23 mouse cellular contexts compared by ENCODE assay signal in the genomic region with DNA sequence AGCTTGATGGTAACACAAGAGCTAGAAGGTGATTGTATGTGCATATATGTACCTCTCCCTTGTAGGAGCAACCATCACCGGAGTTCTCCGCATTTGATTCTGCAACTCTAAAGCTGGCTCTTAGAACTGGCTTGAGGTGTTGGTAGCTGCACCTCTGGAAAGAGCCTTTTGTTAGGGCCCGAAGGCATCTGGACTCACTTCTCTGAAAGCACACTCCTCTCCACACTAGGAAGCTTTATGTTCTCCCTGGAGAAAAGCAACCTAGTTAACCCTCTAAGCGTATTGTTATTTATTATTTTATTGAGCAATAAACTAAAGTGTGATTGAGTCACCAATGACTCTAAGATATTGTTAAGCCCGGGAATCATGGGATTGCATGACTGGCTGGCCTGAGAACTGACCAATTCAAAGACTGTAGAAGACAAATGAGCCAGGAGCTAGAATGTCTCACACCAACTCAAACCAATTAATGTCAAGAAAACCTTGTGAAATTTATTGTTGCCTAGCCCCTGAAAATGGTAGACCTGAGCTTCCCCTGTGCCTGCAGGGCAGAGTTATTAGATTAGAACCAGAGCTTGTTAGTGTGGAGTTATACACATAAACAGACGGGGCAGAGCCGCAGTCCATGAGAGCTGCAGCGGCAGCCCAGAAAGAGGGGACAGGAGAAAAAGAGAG.
A peak's percentile ranks its signal among the peaks of the same experiment; 100 is the strongest.
DNase-seq lines count a peak whose midpoint lies in the region; ATAC-seq and TF ChIP-seq lines count a peak whose summit lies in the region.
"Had no signal": no experiment of that assay in that cellular context is flagged by ENCODE, and none has a peak within 500 bp of the region (broad histone marks: within the 10 kb centered on the region; RNA-seq: fewer than 3 reads in every experiment).

No protein-coding gene starts in this region.

- no peak overlapping the region for H3K4me2 ChIP-seq in limb, embryonic 11.5 days (ENCODE audit: low read depth, severe bottlenecking)
- H3K4me2 ChIP-seq: forebrain, embryonic 15.5 days; limb, embryonic 15.5 days; liver, embryonic 15.5 days; lung, embryonic 15.5 days had no signal

- H3K27me3 ChIP-seq in limb, embryonic 11.5 days (ENCODE audit: control insufficient read depth, insufficient read depth, low read length), result no peaks in the 10 kb centered on the region
- H3K27me3 ChIP-seq: forebrain, embryonic 15.5 days; liver, embryonic 15.5 days; lung, embryonic 15.5 days had no signal

- TF ChIP-seq POLR2A in embryonic fibroblast, embryonic 13.5 days (IDR thresholded peaks at IDR 0.05; ENCODE audit: low read depth, low read length), result no peak

- no peak overlapping the region for H3K9ac ChIP-seq in limb, embryonic 11.5 days (ENCODE audit: low read length)
- H3K9ac ChIP-seq: forebrain, embryonic 15.5 days; limb, embryonic 15.5 days; liver, embryonic 15.5 days; lung, embryonic 15.5 days had no signal

- DNase-seq in heart, adult 11 months, result peak; percentile 60
- no peak for DNase-seq in heart, adult 18-20 months
- DNase-seq in limb, embryonic 11.5 days (ENCODE audit: low spot score), result peak; percentile 69
- DNase-seq in thymus, adult 18-20 months, result no peak
- DNase-seq in urinary bladder, adult 18-20 months (ENCODE audit: low spot score in 2 of 2), result no peak
- DNase-seq in thymus, postnatal 14 days, result no peak
- DNase-seq: adrenal gland, postnatal 25 days; cerebellum, adult 9-10 months; gastrocnemius, postnatal 25 days; kidney, postnatal 25 days; lung, postnatal 36 days; thymus, postnatal 4 days had no signal

- H3K9me3 ChIP-seq in limb, embryonic 11.5 days (ENCODE audit: control insufficient read depth, low read length), result no peaks in the 10 kb centered on the region
- H3K9me3 ChIP-seq: forebrain, embryonic 15.5 days; heart, embryonic 10.5 days; limb, embryonic 15.5 days; liver, embryonic 15.5 days; lung, embryonic 15.5 days; megakaryocyte, embryonic 14.5 days had no signal

- 0 out of 2 replicates have a peak, but pooled peaks cover 3% of the 10 kb centered on the region for H3K4me1 ChIP-seq in embryonic fibroblast, embryonic 13.5 days (ENCODE audit: control insufficient read depth, insufficient read depth, low read length)
- H3K4me1 ChIP-seq in limb, embryonic 11.5 days (ENCODE audit: control insufficient read depth, insufficient read depth, low read length), result no peaks in the 10 kb centered on the region
- H3K4me1 ChIP-seq: forebrain, embryonic 15.5 days; heart, embryonic 10.5 days; limb, embryonic 15.5 days; liver, embryonic 15.5 days; lung, embryonic 15.5 days had no signal

- ATAC-seq in limb, embryonic 11.5 days (ENCODE audit: insufficient number of reproducible peaks, low FRiP score, low TSS enrichment, low read depth), result peak; percentile 84
- ATAC-seq: forebrain, embryonic 15.5 days; hindbrain, postnatal 0 days; intestine, postnatal 0 days; midbrain, embryonic 16.5 days had no signal

- TF ChIP-seq CTCF in embryonic fibroblast, embryonic 13.5 days (IDR thresholded peaks at IDR 0.05; ENCODE audit: borderline replicate concordance, insufficient read depth, low read length), result no peak

- no peaks in the 10 kb centered on the region for H3K36me3 ChIP-seq in limb, embryonic 11.5 days (ENCODE audit: control insufficient read depth, insufficient read depth, low read length)
- H3K36me3 ChIP-seq: forebrain, embryonic 15.5 days; heart, embryonic 10.5 days; limb, embryonic 15.5 days; liver, embryonic 15.5 days; lung, embryonic 15.5 days had no signal

- H3K27ac ChIP-seq in embryonic fibroblast, embryonic 13.5 days (ENCODE audit: insufficient read depth, low read length), result peak overlapping the region; percentile 14; the same call in 1 of the 2 replicates
- H3K27ac ChIP-seq in limb, embryonic 11.5 days (replicated peaks; ENCODE audit: low read depth, low read length), result no peak overlapping the region; the same call in 1 of the 2 replicates
- H3K27ac ChIP-seq: forebrain, embryonic 15.5 days; heart, embryonic 10.5 days; hindbrain, postnatal 0 days; layer of hippocampus, adult 2 months; limb, embryonic 15.5 days; liver, embryonic 15.5 days; lung, embryonic 15.5 days had no signal

- no peak overlapping the region for H3K4me3 ChIP-seq in embryonic fibroblast, embryonic 13.5 days (ENCODE audit: insufficient read depth, low read length)
- no peak overlapping the region for H3K4me3 ChIP-seq in limb, embryonic 11.5 days (ENCODE audit: low read depth, low read length)
- H3K4me3 ChIP-seq: forebrain, embryonic 15.5 days; heart, embryonic 10.5 days; layer of hippocampus, adult 2 months; limb, embryonic 15.5 days; liver, embryonic 15.5 days; lung, embryonic 15.5 days; megakaryocyte, embryonic 14.5 days had no signal

- 20% methylated on average over 8 of the region's 8 CpGs for WGBS in limb, embryonic 11.5 days

Comparison
In these comparisons a context has a peak if more than half of its experiments do, and no peak if none do; other contexts are left out.
1. DNase-seq: peak in heart, adult 11 months (single experiment) and limb, embryonic 11.5 days (single experiment); none in heart, adult 18-20 months (0 of 2), thymus, adult 18-20 months (0 of 2), urinary bladder, adult 18-20 months (0 of 2) and thymus, postnatal 14 days (single experiment).